ENCODE assay signal across 26 mouse cellular contexts in genomic region chr11:43098795-43099425, GRCm38 (mm10). TPM values are rescaled to one million over a fixed set of nuclear protein-coding genes. Genes with fewer than 3 reads are reported as not detected.
A peak's percentile ranks its signal among the peaks of the same experiment; 100 is the strongest.
DNase-seq lines count a peak whose midpoint lies in the region; ATAC-seq lines count a peak whose summit lies in the region.
"Had no signal": no experiment of that assay in that cellular context is flagged by ENCODE, and none has a peak within 500 bp of the region (broad histone marks: within the 10 kb centered on the region; RNA-seq: fewer than 3 reads in every experiment).

No protein-coding gene starts in this region.

- ATAC-seq in forebrain, embryonic 15.5 days (replicated peaks): peak; percentile 62
- no peak for ATAC-seq in kidney, embryonic 14.5 days (ENCODE audit: low FRiP score, low TSS enrichment)
- ATAC-seq: activated CD4-positive, CD25-positive, alpha-beta regulatory T cell, adult 4 months; inflammation-experienced regulatory T-cells, adult 6 months; liver, postnatal 0 days had no signal

- H3K4me2 ChIP-seq in forebrain, embryonic 15.5 days (replicated peaks): no peak overlapping the region
- H3K4me2 ChIP-seq in kidney, embryonic 14.5 days (replicated peaks; ENCODE audit: low read depth, low read length): no peak overlapping the region
- H3K4me2 ChIP-seq: embryonic facial prominence, embryonic 12.5 days; heart, embryonic 11.5 days; neural tube, embryonic 15.5 days had no signal

- H3K27ac ChIP-seq in forebrain, embryonic 15.5 days (replicated peaks): no peak overlapping the region
- H3K27ac ChIP-seq in kidney, embryonic 14.5 days (ENCODE audit: low read depth, low read length): no peak overlapping the region
- H3K27ac ChIP-seq: embryonic facial prominence, embryonic 12.5 days; gastrocnemius, adult 2 months; neural tube, embryonic 15.5 days; stomach, postnatal 0 days had no signal

- H3K4me1 ChIP-seq in forebrain, embryonic 15.5 days: no peaks in the 10 kb centered on the region
- H3K4me1 ChIP-seq in kidney, embryonic 14.5 days (ENCODE audit: control insufficient read depth, insufficient read depth, low read length): no peaks in the 10 kb centered on the region
- H3K4me1 ChIP-seq: embryonic facial prominence, embryonic 12.5 days; neural tube, embryonic 15.5 days had no signal

- no peaks in the 10 kb centered on the region for H3K9me3 ChIP-seq in forebrain, embryonic 15.5 days
- H3K9me3 ChIP-seq in kidney, embryonic 14.5 days (ENCODE audit: control insufficient read depth, low read length): no peaks in the 10 kb centered on the region
- H3K9me3 ChIP-seq: embryonic facial prominence, embryonic 12.5 days; G1E; neural tube, embryonic 15.5 days had no signal

- peak; percentile 12 to 52 for DNase-seq in frontal cortex, adult 2 months (ENCODE audit: extremely low spot score in 1 of 2, low spot score in 1 of 2)
- DNase-seq in frontal cortex, postnatal 10 days (ENCODE audit: low spot score in 2 of 2): no peak
- DNase-seq in layer of hippocampus, adult 9-11 months: peak; percentile 15
- no peak for DNase-seq in layer of hippocampus, postnatal 10 days (ENCODE audit: low spot score in 2 of 2)
- peak; percentile 76 for DNase-seq in brain, adult 2 months (ENCODE audit: low read depth, low spot score)
- no peak for DNase-seq in spleen, postnatal 14 days (ENCODE audit: low spot score in 2 of 2)
- DNase-seq: adrenal gland, postnatal 10 days; cerebellum, adult 11 months; gastrocnemius, adult 2 months; heart, postnatal 14 days; kidney, adult 2 months; kidney, postnatal 14 days; liver, postnatal 0 days; lung, postnatal 14 days; right cerebral cortex, postnatal 4 days; thymus, postnatal 14 days had no signal

- H3K9ac ChIP-seq in forebrain, embryonic 15.5 days (replicated peaks): no peak overlapping the region
- no peak overlapping the region for H3K9ac ChIP-seq in kidney, embryonic 14.5 days (ENCODE audit: low read depth, low read length)
- H3K9ac ChIP-seq: embryonic facial prominence, embryonic 12.5 days; liver, postnatal 0 days; neural tube, embryonic 15.5 days had no signal

- no peak overlapping the region for H3K4me3 ChIP-seq in forebrain, embryonic 15.5 days
- H3K4me3 ChIP-seq in kidney, embryonic 14.5 days (ENCODE audit: low read length): no peak overlapping the region
- H3K4me3 ChIP-seq: embryonic facial prominence, embryonic 12.5 days; gastrocnemius, adult 2 months; neural tube, embryonic 15.5 days had no signal

- 43% methylated on average over 7 of the region's 7 CpGs for WGBS in forebrain, embryonic 15.5 days
- WGBS in kidney, embryonic 14.5 days: 78% methylated on average over 7 of the region's 7 CpGs

- H3K36me3 ChIP-seq in forebrain, embryonic 15.5 days: no peaks in the 10 kb centered on the region
- H3K36me3 ChIP-seq in kidney, embryonic 14.5 days (ENCODE audit: control insufficient read depth, insufficient read depth, low read length): no peaks in the 10 kb centered on the region
- H3K36me3 ChIP-seq: embryonic facial prominence, embryonic 12.5 days; G1E; neural tube, embryonic 15.5 days had no signal

- H3K27me3 ChIP-seq in forebrain, embryonic 15.5 days: no peaks in the 10 kb centered on the region
- H3K27me3 ChIP-seq in kidney, embryonic 14.5 days (ENCODE audit: control insufficient read depth, insufficient read depth, low read length): no peaks in the 10 kb centered on the region
- H3K27me3 ChIP-seq: embryonic facial prominence, embryonic 12.5 days; neural tube, embryonic 15.5 days had no signal

RNA-seq across cellular contexts. Expression of gene Atp10b, which starts 50.8 kb away (rescaled TPM):
- polyA plus RNA-seq in frontal cortex, adult 2 months (2012; rRNA removed): 0.66 and 0.71 TPM in 2 replicates
- 1 to 10 TPM in 1 of 2 experiments, under 1 TPM in 1; 0.80 to 1.1 TPM for total RNA-seq in layer of hippocampus, postnatal 10 days (2021)
- 0.13 and 0.23 TPM in 2 replicates for polyA plus RNA-seq in forebrain, embryonic 15.5 days (2015; fragmentation: Nextera tagmentation; extraction: Ambion mirVana)
- 0.49 and 1.2 TPM in 2 replicates for polyA plus RNA-seq in kidney, embryonic 14.5 days (2014; fragmentation: Nextera tagmentation; extraction: Ambion mirVana)
- total RNA-seq: gastrocnemius, adult 2 months; liver, adult 2 months had no signal
- polyA plus RNA-seq: activated CD4-positive, CD25-positive, alpha-beta regulatory T cell, adult 4 months; G1E; heart, embryonic 11.5 days; liver, adult 2 months; liver, postnatal 0 days had no signal

Comparison
In these comparisons a context has a peak if more than half of its experiments do, and no peak if none do; other contexts are left out.
1. DNase-seq: peak in frontal cortex, adult 2 months (2 of 2), layer of hippocampus, adult 9-11 months (single experiment) and brain, adult 2 months (single experiment); none in frontal cortex, postnatal 10 days (0 of 2), layer of hippocampus, postnatal 10 days (0 of 2) and spleen, postnatal 14 days (0 of 2).